Mouse (Mus musculus) embryonic facial prominence, embryonic 10.5 days (tissue): Measurements from ENCODE around the gene Cdc42ep4. TPM values are rescaled to one million over a fixed set of nuclear protein-coding genes. Genes with fewer than 3 reads are reported as not detected.

ENCODE experiments used
- DNase-seq: peaks from one replicate; pipeline ENCODE4 v3.0.0-alpha.2; 2017; ENCODE audit warnings: low spot score
- H3K27ac ChIP-seq: fragments of 300-500 bp; sonication (generic); replicated peaks from 2 replicates; pipeline ENCODE4 v1.5.1; 2016; ENCODE audit warnings: mild to moderate bottlenecking
- H3K27me3 ChIP-seq: fragments of 300-500 bp; sonication (generic); replicated peaks from 2 replicates; pipeline ENCODE4 v1.6.1; 2016; ENCODE audit warnings: low read depth, mild to moderate bottlenecking; ENCODE audit not compliant: poor library complexity, severe bottlenecking
- H3K36me3 ChIP-seq: fragments of 300-500 bp; sonication (generic); replicated peaks from 2 replicates; pipeline ENCODE4 v1.6.1; 2016; ENCODE audit warnings: mild to moderate bottlenecking, moderate library complexity
- H3K4me1 ChIP-seq: fragments of 300-500 bp; sonication (generic); 2 replicates; pipeline ENCODE4 v1.6.1; 2016
- H3K4me3 ChIP-seq: fragments of 300-500 bp; sonication (generic); 2 replicates; pipeline ENCODE4 v1.5.1; 2016; ENCODE audit warnings: mild to moderate bottlenecking, moderate library complexity
- H3K9me3 ChIP-seq: fragments of 300-500 bp; sonication (generic); 2 replicates; pipeline ENCODE4 v1.6.1; 2016; ENCODE audit warnings: mild to moderate bottlenecking
- WGBS: fragments of 180-500 bp; shearing (Covaris S2); methylation state at CpG from one replicate; pipeline ENCODE4 v1.1.7; 2016; 5-methylcytosine and 5-hydroxymethylcytosine counted together
- polyA plus RNA-seq: library from polyadenylated mRNA; unstranded; fragments of >200 nt; fragmentation: Nextera tagmentation; extraction: Ambion mirVana; gene quantifications from 2 replicates; pipeline ENCODE4 v1.2.1, GENCODE M21; 2016

Cdc42ep4 gene
- polyA plus RNA-seq, 1 experiment from 2014 or later = 117 TPM

DNA sequence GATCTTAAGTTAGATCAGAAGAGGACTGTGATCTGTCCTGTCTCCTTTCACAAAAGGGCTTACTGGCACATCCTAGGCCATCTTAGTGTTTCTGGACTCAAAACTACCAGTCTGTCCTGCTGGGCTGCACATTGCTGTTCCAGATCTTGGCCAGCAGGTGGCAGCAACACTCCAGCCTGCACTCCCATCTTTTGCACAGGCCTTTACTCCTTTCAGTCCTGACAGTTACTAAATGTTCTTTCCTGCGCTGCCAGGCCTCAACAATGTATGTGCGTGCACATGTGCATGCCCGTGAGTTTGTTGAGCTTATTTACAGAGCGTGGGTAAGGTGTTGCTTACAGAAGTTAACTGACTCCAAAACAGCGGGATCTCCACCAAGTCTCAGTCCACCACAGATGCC lies 47.9 kb downstream of the Cdc42ep4 start:
- peak; percentile 83 for DNase-seq
- 50% methylated on average over 5 of the region's 5 CpGs for WGBS
- no peaks in the 10 kb centered on the region for H3K9me3 ChIP-seq
- H3K27ac ChIP-seq = no peak overlapping the region
- no peak overlapping the region for H3K4me3 ChIP-seq
- peaks cover 14% of the 10 kb centered on the region for H3K27me3 ChIP-seq
- peaks cover 30% of the 10 kb centered on the region for H3K36me3 ChIP-seq
- peaks cover 8% of the 10 kb centered on the region for H3K4me1 ChIP-seq

DNA sequence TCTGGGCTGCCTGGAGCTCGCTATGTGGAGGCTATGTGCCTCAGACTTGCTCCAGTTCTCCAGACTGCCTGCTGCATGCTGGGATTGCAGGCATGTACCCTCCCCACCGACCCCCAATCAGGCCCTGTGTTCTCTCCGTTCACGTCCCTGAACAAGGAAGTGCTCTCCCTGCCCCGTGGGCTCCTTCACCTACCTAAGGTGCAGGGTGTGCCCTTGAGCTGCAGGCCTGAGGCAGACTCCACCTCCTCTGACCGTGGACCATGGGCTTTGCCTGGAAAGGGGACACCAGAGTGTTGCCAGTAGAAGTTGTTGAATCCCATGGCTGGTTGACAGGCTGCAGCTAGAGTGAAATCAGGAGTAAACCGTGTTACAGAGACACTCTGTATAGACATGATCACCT lies 52.0 kb downstream of the Cdc42ep4 start:
- no peaks in the 10 kb centered on the region for H3K27me3 ChIP-seq
- peaks cover 4% of the 10 kb centered on the region; the same call in 1 of the 2 replicates for H3K9me3 ChIP-seq
- H3K36me3 ChIP-seq = peaks cover 60% of the 10 kb centered on the region
- WGBS = 84% methylated on average over 7 of the region's 7 CpGs
- H3K4me3 ChIP-seq = no peak overlapping the region
- peaks cover 7% of the 10 kb centered on the region for H3K4me1 ChIP-seq
- DNase-seq = no peak
- H3K27ac ChIP-seq = no peak overlapping the region

DNA sequence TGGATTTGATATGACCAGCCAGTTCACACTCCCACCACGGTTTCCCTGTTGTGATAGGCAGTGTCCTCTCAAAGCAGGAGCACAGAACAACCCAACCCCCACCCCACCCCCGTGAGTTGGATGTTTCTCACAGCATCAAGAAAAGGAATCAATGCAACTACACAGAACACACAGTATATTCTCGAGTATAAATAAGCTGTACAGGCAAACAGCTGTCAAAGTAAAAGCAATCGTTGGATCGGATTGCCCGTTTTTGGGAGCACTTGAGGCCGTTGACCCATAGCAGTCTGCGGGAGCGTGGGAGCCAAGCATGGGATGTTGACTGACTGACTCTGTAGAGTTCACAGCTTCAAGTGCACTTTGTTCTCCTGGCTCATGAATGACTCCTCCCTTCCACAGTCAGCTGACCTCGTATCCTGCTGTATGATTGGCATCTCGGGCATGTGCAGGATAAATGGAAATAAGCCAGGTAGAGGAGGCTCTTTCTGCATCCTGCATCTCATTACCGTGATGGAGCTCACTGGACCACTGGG lies 53.6 kb downstream of the Cdc42ep4 start:
- 79% methylated on average over 12 of the region's 12 CpGs for WGBS
- H3K27me3 ChIP-seq = no peaks in the 10 kb centered on the region
- H3K36me3 ChIP-seq = peaks cover 76% of the 10 kb centered on the region
- H3K4me1 ChIP-seq = peaks cover 7% of the 10 kb centered on the region; the same call in 1 of the 2 replicates
- no peak overlapping the region for H3K27ac ChIP-seq
- no peak overlapping the region for H3K4me3 ChIP-seq
- no peak for DNase-seq
- H3K9me3 ChIP-seq = peaks cover 4% of the 10 kb centered on the region; the same call in 1 of the 2 replicates

GRCm38 (mm10) chr11:113697571-113697970 lies 54.1 kb downstream of the Cdc42ep4 start:
- H3K4me3 ChIP-seq = no peak overlapping the region
- peaks cover 7% of the 10 kb centered on the region; the same call in 1 of the 2 replicates for H3K4me1 ChIP-seq
- peaks cover 4% of the 10 kb centered on the region; the same call in 1 of the 2 replicates for H3K9me3 ChIP-seq
- H3K27ac ChIP-seq = no peak overlapping the region
- H3K36me3 ChIP-seq = peaks cover 81% of the 10 kb centered on the region
- 70% methylated on average over 5 of the region's 5 CpGs for WGBS
- no peaks in the 10 kb centered on the region for H3K27me3 ChIP-seq
- no peak for DNase-seq

DNA sequence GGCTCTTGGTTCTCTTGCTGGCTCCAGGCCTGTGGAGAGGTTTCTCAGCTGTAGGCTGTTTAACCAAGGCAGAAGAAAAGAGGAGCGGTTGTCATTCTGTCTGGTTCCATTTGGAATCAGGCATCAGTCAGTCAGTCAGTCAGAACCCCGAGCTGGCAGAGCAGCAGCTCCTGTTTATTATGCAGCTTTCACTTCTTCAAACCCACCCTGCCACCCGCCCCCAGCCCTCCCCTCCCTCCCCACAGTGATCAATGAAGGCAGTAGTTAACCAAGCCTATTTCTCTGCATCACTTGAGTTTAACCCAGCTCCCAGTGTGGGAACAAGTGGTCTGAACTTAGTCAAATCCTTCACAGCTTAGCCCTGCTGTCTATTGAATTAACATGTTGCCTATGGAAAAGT lies 59.8 kb downstream of the Cdc42ep4 start:
- H3K9me3 ChIP-seq = peaks cover 4% of the 10 kb centered on the region; the same call in 1 of the 2 replicates
- DNase-seq = no peak
- peaks cover 3% of the 10 kb centered on the region for H3K4me1 ChIP-seq
- peaks cover 94% of the 10 kb centered on the region for H3K36me3 ChIP-seq
- H3K4me3 ChIP-seq = no peak overlapping the region
- 77% methylated on average over 3 of the region's 3 CpGs for WGBS
- H3K27ac ChIP-seq = no peak overlapping the region
- H3K27me3 ChIP-seq = no peaks in the 10 kb centered on the region

DNA sequence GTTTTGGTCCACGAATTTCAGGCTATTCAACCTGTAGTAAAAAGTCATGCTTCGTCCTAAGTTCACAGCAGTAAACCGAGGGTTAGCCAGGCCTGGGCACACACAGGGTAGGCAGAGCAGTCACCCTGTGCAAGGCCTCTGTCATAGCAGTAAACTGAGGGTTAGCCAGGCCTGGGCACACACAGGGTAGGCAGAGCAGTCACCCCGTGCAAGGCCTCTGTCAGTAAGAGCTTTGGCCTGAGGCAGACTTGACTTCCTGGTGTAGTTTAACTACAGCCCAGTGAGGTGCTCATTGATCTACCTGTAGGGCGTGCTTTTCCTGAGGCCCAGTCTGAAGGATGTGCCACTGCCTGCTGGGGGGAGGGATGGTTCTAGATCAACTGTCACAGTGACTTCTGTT lies 60.4 kb downstream of the Cdc42ep4 start:
- DNase-seq = no peak
- Histone ChIP-seq H3K27ac (no peak overlapping the region), H3K4me3 (no peak overlapping the region), H3K27me3 (no peaks in the 10 kb centered on the region), H3K36me3 (peaks cover 89% of the 10 kb centered on the region), H3K4me1 (peaks cover 8% of the 10 kb centered on the region), H3K9me3 (peaks cover 4% of the 10 kb centered on the region; the same call in 1 of the 2 replicates)
- 87% methylated on average over 5 of the region's 5 CpGs for WGBS

DNA sequence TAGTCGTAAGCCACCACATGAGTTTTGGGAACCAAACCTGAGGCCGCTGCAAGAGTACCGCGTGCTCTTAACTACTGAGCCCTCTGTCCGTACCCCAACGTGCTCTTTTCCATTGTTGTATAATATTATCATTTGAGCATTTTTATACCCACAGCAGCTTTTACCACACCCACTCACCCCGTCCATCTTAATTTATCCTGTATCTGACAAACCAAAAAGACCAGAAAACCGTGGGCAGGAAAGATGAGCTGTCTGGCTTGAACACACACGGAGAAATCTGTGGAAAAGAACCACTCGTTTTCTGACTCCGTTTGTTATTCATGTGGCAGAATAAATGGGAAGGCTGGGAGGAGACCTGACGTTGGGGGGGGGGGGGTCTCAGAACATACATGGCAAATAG lies 61.2 kb downstream of the Cdc42ep4 start:
- Histone ChIP-seq H3K27me3 (no peaks in the 10 kb centered on the region), H3K36me3 (peaks cover 81% of the 10 kb centered on the region)
- no peak for DNase-seq

DNA sequence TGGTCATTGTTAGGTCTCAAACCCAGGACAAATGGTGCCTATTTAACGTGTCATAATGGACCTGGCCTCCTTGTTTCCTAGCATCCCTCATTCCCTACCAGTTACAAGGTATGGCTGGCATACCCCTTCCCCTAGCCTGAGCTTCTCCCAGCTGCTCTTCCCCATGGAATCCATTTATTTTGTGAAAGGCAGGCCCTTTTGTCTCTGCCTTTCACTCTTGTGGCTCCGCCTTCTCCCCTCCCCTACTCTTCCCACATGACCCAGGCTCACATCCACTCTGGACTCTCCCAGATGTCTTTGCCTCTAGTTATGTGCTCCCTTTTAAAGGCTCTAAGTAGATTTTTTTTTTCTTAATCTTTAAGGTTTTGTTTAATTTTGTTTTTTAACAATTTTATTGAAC lies 64.7 kb downstream of the Cdc42ep4 start:
- Histone ChIP-seq H3K36me3 (peaks cover 46% of the 10 kb centered on the region), H3K4me1 (peaks cover 29% of the 10 kb centered on the region), H3K27me3 (no peaks in the 10 kb centered on the region), H3K9me3 (no peaks in the 10 kb centered on the region), H3K27ac (no peak overlapping the region), H3K4me3 (peak overlapping the region; percentile 21; the same call in 1 of the 2 replicates)
- DNase-seq = no peak
- WGBS = 65% methylated on average over 2 of the region's 2 CpGs

More for the DNA sequence above, 61.2 kb downstream of the Cdc42ep4 start:
- H3K4me3 ChIP-seq = no peak overlapping the region
- 94% methylated on average over 12 of the region's 12 CpGs for WGBS
- peaks cover 11% of the 10 kb centered on the region for H3K4me1 ChIP-seq
- H3K9me3 ChIP-seq = peaks cover 2% of the 10 kb centered on the region; the same call in 1 of the 2 replicates
- no peak overlapping the region for H3K27ac ChIP-seq

DNA sequence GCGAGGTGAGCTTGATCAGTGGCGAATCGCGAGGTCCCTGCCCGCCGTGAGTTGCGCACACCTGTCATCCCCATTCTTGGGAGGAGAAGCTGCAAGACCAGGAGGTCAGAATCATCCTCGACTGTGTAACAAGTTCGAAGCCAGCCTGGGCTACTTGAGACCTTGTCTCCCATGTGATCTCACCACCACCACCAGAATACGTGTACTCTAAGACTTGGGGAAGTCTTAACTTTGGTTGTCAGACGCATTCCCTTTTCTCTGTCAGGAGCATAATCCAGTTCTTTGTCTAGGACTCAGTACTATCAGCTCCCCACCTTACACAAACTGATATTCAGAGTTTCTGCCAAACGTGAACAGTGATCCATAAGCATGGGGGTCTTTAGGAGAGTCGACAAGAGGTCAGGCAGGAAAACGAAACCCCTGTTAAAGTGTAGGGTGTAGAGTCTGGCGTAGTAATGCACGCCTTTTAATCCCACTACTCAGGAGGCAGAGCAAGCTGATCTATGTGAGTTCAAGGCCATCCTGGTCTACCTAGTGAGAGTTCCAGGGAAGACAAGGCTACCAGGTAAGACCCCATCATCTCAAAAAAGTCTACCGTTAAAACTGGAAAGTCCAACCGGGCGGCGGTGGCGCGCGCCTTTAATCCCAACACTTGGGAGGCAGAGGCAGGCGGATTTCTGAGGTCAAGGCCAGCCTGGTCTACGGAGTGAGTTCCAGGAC lies 66.8 kb downstream of the Cdc42ep4 start:
- Histone ChIP-seq H3K27ac (peak overlapping the region; percentile 93), H3K9me3 (no peaks in the 10 kb centered on the region), H3K36me3 (peaks cover 24% of the 10 kb centered on the region), H3K4me3 (peak overlapping the region; percentile 86), H3K4me1 (peaks cover 39% of the 10 kb centered on the region), H3K27me3 (no peaks in the 10 kb centered on the region)
- no peak for DNase-seq
- 43% methylated on average over 25 of the region's 25 CpGs for WGBS

GRCm38 (mm10) chr11:113683957-113684706 lies 67.5 kb downstream of the Cdc42ep4 start, which contains the start of the genes Fam104a and D11Wsu47e:
Gene Fam104a (minus strand): TSS chr11:113684155.
Gene D11Wsu47e (plus strand): TSS chr11:113684412.
- peak; percentile 96 for DNase-seq
- H3K4me3 ChIP-seq = peak within 1 kb of the TSS; percentile 86
- peaks cover 17% of the 10 kb centered on the region for H3K36me3 ChIP-seq
- under 1% methylated on average over 73 of the region's 73 CpGs for WGBS
- H3K27me3 ChIP-seq = no peaks in the 10 kb centered on the region
- no peaks in the 10 kb centered on the region for H3K9me3 ChIP-seq
- H3K27ac ChIP-seq = peak within 1 kb of the TSS; percentile 93
- H3K4me1 ChIP-seq = peaks cover 40% of the 10 kb centered on the region

GRCm38 (mm10) chr11:113683627-113683956 lies 68.1 kb downstream of the Cdc42ep4 start:
- peaks cover 42% of the 10 kb centered on the region for H3K4me1 ChIP-seq
- peaks cover 12% of the 10 kb centered on the region for H3K36me3 ChIP-seq
- H3K4me3 ChIP-seq = peak overlapping the region; percentile 86
- peak overlapping the region; percentile 93 for H3K27ac ChIP-seq
- no peaks in the 10 kb centered on the region for H3K9me3 ChIP-seq
- H3K27me3 ChIP-seq = no peaks in the 10 kb centered on the region
- WGBS = 0% methylated on average over 38 of the region's 38 CpGs
- no peak for DNase-seq

GRCm38 (mm10) chr11:113682897-113683626 lies 68.6 kb downstream of the Cdc42ep4 start:
- Histone ChIP-seq H3K27me3 (no peaks in the 10 kb centered on the region), H3K27ac (peak overlapping the region; percentile 93), H3K4me3 (peak overlapping the region; percentile 86), H3K9me3 (no peaks in the 10 kb centered on the region), H3K36me3 (peaks cover 10% of the 10 kb centered on the region), H3K4me1 (peaks cover 46% of the 10 kb centered on the region)
- 3% methylated on average over 38 of the region's 38 CpGs for WGBS
- peak; percentile 79 for DNase-seq
